Mouse (Mus musculus) lung, adult 2 months (tissue): ENCODE data around the gene Vangl1. TPM values are rescaled to one million over a fixed set of nuclear protein-coding genes. Genes with fewer than 3 reads are reported as not detected.

Experiments
- DNase-seq: peaks from one replicate; pipeline ENCODE4 v3.0.0; 2022
- H3K4me1 ChIP-seq: fragments of 200-500 bp; 2 replicates; pipeline ENCODE4 v1.6.1; 2011; ENCODE audit warnings: low read length; ENCODE audit not compliant: control insufficient read depth, insufficient read depth
- H3K4me3 ChIP-seq: fragments of 200-500 bp; replicated peaks from 2 replicates; pipeline ENCODE3; 2011; ENCODE audit warnings: low read depth, mild to moderate bottlenecking, control low read depth, low read length; ENCODE audit errors: extremely low read depth
- CTCF ChIP-seq: fragments of 200-500 bp; IDR thresholded peaks from 2 replicates; pipeline ENCODE4 v1.5.1; 2011; ENCODE audit warnings: mild to moderate bottlenecking, low read length, control low read depth; ENCODE audit not compliant: insufficient read depth
- POLR2A ChIP-seq: fragments of 200-500 bp; IDR thresholded peaks from 2 replicates; pipeline ENCODE4 v1.6.1; 2011; ENCODE audit warnings: low read depth, mild to moderate bottlenecking, control low read depth, low read length, borderline replicate concordance; ENCODE audit errors: extremely low read depth
- WGBS: fragments of 180-500 bp; shearing (Covaris S2); methylation state at CpG from one replicate; pipeline ENCODE4 v1.1.7; 2018; 5-methylcytosine and 5-hydroxymethylcytosine counted together
- polyA plus RNA-seq: library from polyadenylated mRNA; depleted of rRNA; stranded (reverse); fragments of >200 nt; gene quantifications from 2 replicates; pipeline ENCODE4 v1.2.3, GENCODE M21; 2012; rRNA removed

Vangl1 gene
- polyA plus RNA-seq, 1 experiment, result 31.5 TPM

DNA sequence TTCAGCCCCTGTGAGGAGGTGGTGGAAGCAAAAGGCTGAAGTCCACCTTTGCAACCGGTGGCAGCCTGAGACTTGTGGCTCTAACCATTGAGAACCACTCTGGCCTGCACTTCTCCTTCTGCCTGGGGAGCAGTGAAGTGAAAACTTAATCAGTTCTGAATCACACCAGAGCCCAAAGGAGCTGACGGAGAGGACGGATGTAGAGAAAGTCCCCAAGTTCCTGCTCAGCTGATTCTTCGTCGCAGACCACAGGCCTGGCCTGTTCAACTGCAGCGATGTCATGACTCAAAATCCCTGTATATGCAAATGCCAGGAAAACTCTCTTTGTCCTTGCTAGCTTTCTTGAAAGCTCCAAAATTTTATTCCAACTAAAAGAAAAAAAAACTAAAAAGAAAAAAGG is 80.8 kb downstream of the Vangl1 start:
- no peaks in the 10 kb centered on the region for H3K4me1 ChIP-seq
- no peak overlapping the region for H3K4me3 ChIP-seq
- TF ChIP-seq POLR2A (no peak), CTCF (no peak)
- WGBS, result 72% methylated on average over 6 of the region's 6 CpGs
- no peak for DNase-seq

DNA sequence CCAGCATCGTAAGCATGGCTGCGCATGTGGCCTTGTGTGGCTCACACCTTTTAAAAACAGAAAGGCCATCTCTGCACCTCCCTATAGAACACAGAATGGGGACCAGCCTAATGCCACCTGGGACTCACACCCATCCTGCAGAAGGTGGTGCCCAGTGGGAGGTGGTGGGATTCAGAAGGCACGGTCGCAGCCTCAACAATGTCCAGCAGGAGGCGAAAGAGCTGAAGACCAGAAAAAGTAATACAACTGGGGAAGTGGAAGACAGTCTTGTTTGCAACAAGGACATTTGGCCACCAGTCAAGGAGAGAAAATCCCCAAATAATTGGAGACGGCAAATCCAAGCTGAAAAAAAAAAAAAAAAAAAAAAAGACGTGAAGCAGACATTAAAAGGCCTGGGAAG is 82.4 kb downstream of the Vangl1 start:
- 77% methylated on average over 7 of the region's 7 CpGs for WGBS
- Histone ChIP-seq H3K4me1 (no peaks in the 10 kb centered on the region), H3K4me3 (no peak overlapping the region)
- TF ChIP-seq POLR2A, result no peak
- peak; percentile 45; the same call in 1 of the 2 replicates for TF ChIP-seq CTCF
- DNase-seq, result no peak

DNA sequence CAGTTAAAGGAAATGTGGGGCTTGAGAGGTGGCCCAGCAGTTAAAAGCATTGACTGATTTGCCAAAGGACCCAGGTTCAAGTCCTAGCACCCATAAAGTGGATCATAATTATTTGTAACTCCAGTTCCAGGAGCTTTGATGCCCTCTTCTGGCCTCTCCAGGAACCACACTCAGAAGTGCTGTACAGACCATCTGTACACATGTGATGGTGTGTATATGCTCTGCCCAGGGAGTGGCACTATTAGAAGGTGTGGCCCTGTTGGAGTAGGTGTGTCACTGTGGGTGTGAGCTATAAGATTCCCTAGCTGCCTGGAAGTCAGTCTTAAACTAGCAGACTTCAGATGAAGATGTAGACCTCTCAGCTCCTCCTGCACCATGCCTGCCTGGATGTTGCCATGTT is 83.5 kb downstream of the Vangl1 start:
- TF ChIP-seq POLR2A (no peak), CTCF (no peak)
- Histone ChIP-seq H3K4me3 (no peak overlapping the region), H3K4me1 (no peaks in the 10 kb centered on the region)
- no peak for DNase-seq

DNA sequence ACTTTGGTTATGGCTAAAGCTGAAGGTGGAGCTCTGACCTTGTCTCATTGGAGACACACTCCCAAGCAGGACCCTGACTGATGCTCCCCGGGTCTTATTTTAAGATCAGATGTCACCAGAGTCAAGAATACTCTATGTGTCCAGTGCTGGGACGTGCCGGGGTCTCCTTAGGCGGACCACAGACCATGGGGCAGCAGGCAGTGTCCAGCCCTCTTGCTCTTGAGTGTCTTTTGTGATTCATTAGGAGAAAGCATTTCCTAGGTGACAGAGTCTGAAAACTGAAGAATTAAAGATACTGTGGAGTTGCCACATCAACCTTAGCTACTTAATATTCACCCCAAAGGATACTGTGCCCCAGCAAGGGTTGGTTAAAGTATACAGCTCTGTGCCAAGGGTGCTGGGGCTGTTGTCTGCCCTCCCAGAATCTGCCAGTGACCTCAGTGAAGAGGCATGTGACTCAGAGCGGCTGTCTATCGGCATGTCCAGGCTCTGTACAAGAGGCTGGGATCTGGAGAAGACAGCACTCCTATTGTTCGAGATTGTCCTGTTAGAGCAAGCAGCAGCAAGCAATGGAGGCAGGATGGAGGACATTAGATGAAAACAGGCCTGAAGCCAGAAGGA is 92.4 kb downstream of the Vangl1 start:
- Histone ChIP-seq H3K4me1 (no peaks in the 10 kb centered on the region), H3K4me3 (no peak overlapping the region)
- TF ChIP-seq POLR2A (no peak), CTCF (no peak)
- WGBS, result 72% methylated on average over 7 of the region's 7 CpGs
- no peak for DNase-seq

DNA sequence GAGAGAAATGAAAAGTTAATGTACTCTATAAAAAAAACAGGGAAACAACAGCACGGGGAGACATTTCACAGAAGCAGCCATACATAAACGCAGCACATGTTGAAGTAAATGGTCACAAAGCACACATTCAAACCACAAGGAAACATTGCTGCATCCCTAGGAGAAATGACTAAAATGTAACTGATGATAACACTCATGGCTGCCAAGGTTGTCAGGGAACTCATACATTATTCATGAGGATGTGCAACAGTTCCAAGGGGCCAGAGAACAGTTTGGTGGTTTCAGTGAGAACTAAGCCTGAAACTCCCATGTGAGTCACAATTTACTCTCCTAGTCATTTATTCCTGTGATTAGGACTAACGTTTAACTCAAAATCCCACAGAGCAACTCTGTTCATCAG is 96.3 kb downstream of the Vangl1 start:
- DNase-seq, result no peak
- no peak for TF ChIP-seq CTCF
- no peak for TF ChIP-seq POLR2A
- 80% methylated on average over 3 of the region's 3 CpGs for WGBS
- Histone ChIP-seq H3K4me3 (no peak overlapping the region), H3K4me1 (no peaks in the 10 kb centered on the region)

DNA sequence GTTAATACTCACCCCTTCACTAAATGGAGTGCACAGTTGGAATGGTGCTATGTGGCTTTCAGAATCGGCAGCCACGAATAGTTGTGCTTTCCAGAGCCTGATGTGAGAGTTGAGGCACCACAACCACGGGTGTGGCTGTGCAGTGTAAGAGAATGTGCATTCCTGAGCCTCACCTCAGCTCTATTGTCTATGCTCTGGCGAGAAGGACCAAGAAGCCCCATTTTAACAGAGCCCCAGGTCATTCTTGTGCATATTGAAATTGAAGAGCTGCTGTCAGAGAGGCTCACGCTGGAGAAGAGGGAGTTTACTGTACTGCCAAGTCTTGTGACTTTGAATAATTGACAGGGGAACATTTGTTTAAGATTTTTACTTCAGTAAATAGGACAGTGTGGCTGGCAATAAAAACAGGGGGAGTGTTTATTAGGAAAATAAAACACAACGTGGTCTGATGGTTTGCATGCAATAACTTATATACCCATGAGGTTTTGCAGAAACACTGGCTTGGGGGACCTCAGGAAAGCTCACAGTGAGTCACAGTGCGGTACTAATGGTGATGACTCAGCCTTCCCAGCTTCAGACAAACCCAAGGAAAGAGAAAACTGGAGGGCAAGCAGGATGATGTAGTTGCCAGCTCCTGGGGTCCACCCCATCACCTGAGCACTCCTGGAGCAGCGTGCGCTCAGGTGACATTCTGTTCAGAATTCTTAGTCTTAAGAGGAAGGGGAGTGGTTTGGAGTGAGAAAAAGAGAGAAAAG is 100.5 kb downstream of the Vangl1 start:
- no peak overlapping the region for H3K4me3 ChIP-seq
- TF ChIP-seq POLR2A, result no peak
- TF ChIP-seq CTCF, result no peak
- no peaks in the 10 kb centered on the region for H3K4me1 ChIP-seq
- DNase-seq, result no peak
- 61% methylated on average over 9 of the region's 9 CpGs for WGBS

Other genes starting within 250 kb of the Vangl1 start
- gene Nhlh2, start 194.6 kb downstream of the Vangl1 start, polyA plus RNA-seq, result not detected in 2 replicates
- gene Casq2, start 118.3 kb downstream of the Vangl1 start, polyA plus RNA-seq, result 2.6 and 10.3 TPM in 2 replicates